Mouse (Mus musculus) forebrain, embryonic 16.5 days (tissue): ENCODE data around the gene Psg16. TPM values are rescaled to one million over a fixed set of nuclear protein-coding genes. Genes with fewer than 3 reads are reported as not detected.

Experiments
- ATAC-seq: fragments of 200-750 bp; cut with Nextera tagmentation; 2 replicates; pipeline ENCODE4 v1.8.0; 2017; ENCODE audit warnings: mild to moderate bottlenecking, moderate library complexity
- H3K27ac ChIP-seq: fragments of 300-500 bp; sonication (generic); 2 replicates; pipeline ENCODE4 v1.5.1; 2014; ENCODE audit warnings: low read length, control low read depth
- H3K27me3 ChIP-seq: fragments of 300-500 bp; sonication (generic); replicated peaks from 2 replicates; pipeline ENCODE4 v1.6.1; 2014; ENCODE audit warnings: low read length; ENCODE audit not compliant: control insufficient read depth, insufficient read depth
- H3K36me3 ChIP-seq: fragments of 300-500 bp; sonication (generic); 2 replicates; pipeline ENCODE4 v1.6.1; 2014; ENCODE audit not compliant: control insufficient read depth, insufficient read depth
- H3K4me1 ChIP-seq: fragments of 300-500 bp; sonication (generic); replicated peaks from 2 replicates; pipeline ENCODE4 v1.6.1; 2014; ENCODE audit warnings: low read length; ENCODE audit not compliant: control insufficient read depth, insufficient read depth
- H3K4me2 ChIP-seq: fragments of 300-500 bp; sonication (generic); 2 replicates; pipeline ENCODE4 v1.6.1; 2014; ENCODE audit warnings: mild to moderate bottlenecking, low read length, control low read depth
- H3K4me3 ChIP-seq: fragments of 300-500 bp; sonication (generic); replicated peaks from 2 replicates; pipeline ENCODE4 v1.5.1; 2014; ENCODE audit warnings: mild to moderate bottlenecking, low read length, control low read depth
- H3K9ac ChIP-seq: fragments of 300-500 bp; sonication (generic); replicated peaks from 2 replicates; pipeline ENCODE4 v1.6.1; 2014; ENCODE audit warnings: low read depth, low read length, control low read depth
- H3K9me3 ChIP-seq: fragments of 300-500 bp; sonication (generic); 2 replicates; pipeline ENCODE4 v1.6.1; 2016; ENCODE audit warnings: low read length; ENCODE audit not compliant: control insufficient read depth
- whole genome bisulfite sequencing: fragments of 180-500 bp; shearing (Covaris S2); extraction: QIAGEN DNeasy Blood & Tissue Kit; methylation state at CpG from one replicate; pipeline ENCODE4 v1.1.7; 2014; 5-methylcytosine and 5-hydroxymethylcytosine counted together
- polyA plus RNA-seq: library from polyadenylated mRNA; unstranded; fragments of >200 nt; fragmentation: Nextera tagmentation; extraction: Ambion mirVana; gene quantifications from 2 replicates; pipeline ENCODE4 v1.2.1, GENCODE M21; 2015

The Psg16 gene
- polyA plus RNA-seq, 1 experiment from 2014 or later, result 3.4 TPM

- Histone ChIP-seq H3K4me1 (peaks cover 20% of the 10 kb centered on the region), H3K27ac (no peak overlapping the region), H3K9me3 (no peaks in the 10 kb centered on the region), H3K36me3 (no peaks in the 10 kb centered on the region), H3K9ac (no peak overlapping the region), H3K4me3 (no peak overlapping the region), H3K4me2 (no peak overlapping the region), H3K27me3 (no peaks in the 10 kb centered on the region)
- ATAC-seq, result no peak
- 84% methylated on average over 7 of the region's 7 CpGs for WGBS
Measured at GRCm38 (mm10) chr7:17030239-17030638, 43.6 kb upstream of the Psg16 start.

GRCm38 (mm10) chr7:17038018-17038695, 35.7 kb upstream of the Psg16 start:
- ATAC-seq, result no peak

GRCm38 (mm10) chr7:17039373-17039772, 34.5 kb upstream of the Psg16 start:
- Histone ChIP-seq H3K9me3 (no peaks in the 10 kb centered on the region), H3K9ac (no peak overlapping the region), H3K4me2 (no peak overlapping the region), H3K27me3 (no peaks in the 10 kb centered on the region), H3K4me1 (no peaks in the 10 kb centered on the region), H3K36me3 (no peaks in the 10 kb centered on the region), H3K4me3 (no peak overlapping the region), H3K27ac (no peak overlapping the region)
- no peak for ATAC-seq
- 92% methylated on average over 7 of the region's 7 CpGs for WGBS

More at GRCm38 (mm10) chr7:17038018-17038695, 35.7 kb upstream of the Psg16 start:
- Histone ChIP-seq H3K4me2 (no peak overlapping the region), H3K36me3 (no peaks in the 10 kb centered on the region), H3K4me3 (no peak overlapping the region), H3K9ac (no peak overlapping the region), H3K27ac (no peak overlapping the region), H3K4me1 (no peaks in the 10 kb centered on the region), H3K9me3 (no peaks in the 10 kb centered on the region), H3K27me3 (no peaks in the 10 kb centered on the region)
- 47% methylated on average over 9 of the region's 9 CpGs for WGBS

- 33% methylated on average over 1 of the region's 1 CpGs for WGBS
- Histone ChIP-seq H3K27me3 (no peaks in the 10 kb centered on the region), H3K9me3 (no peaks in the 10 kb centered on the region), H3K4me2 (no peak overlapping the region), H3K9ac (no peak overlapping the region), H3K36me3 (no peaks in the 10 kb centered on the region), H3K4me3 (no peak overlapping the region), H3K27ac (no peak overlapping the region), H3K4me1 (no peaks in the 10 kb centered on the region)
- no peak for ATAC-seq
Measured at GRCm38 (mm10) chr7:17045743-17046142, 28.1 kb upstream of the Psg16 start.

- no peak for ATAC-seq
- Histone ChIP-seq H3K36me3 (no peaks in the 10 kb centered on the region), H3K9ac (no peak overlapping the region), H3K4me1 (no peaks in the 10 kb centered on the region), H3K4me2 (no peak overlapping the region), H3K4me3 (no peak overlapping the region), H3K27me3 (no peaks in the 10 kb centered on the region), H3K27ac (no peak overlapping the region), H3K9me3 (no peaks in the 10 kb centered on the region)
- 81% methylated on average over 5 of the region's 5 CpGs for WGBS
Measured at GRCm38 (mm10) chr7:17047041-17047682, 26.7 kb upstream of the Psg16 start.

GRCm38 (mm10) chr7:17048431-17049190, 25.2 kb upstream of the Psg16 start:
- no peak overlapping the region for H3K4me2 ChIP-seq
- no peak overlapping the region for H3K9ac ChIP-seq
- H3K27me3 ChIP-seq, result no peaks in the 10 kb centered on the region
- no peak overlapping the region for H3K4me3 ChIP-seq
- no peaks in the 10 kb centered on the region for H3K36me3 ChIP-seq
- no peak for ATAC-seq
- H3K9me3 ChIP-seq, result no peaks in the 10 kb centered on the region
- no peaks in the 10 kb centered on the region for H3K4me1 ChIP-seq
- H3K27ac ChIP-seq, result no peak overlapping the region
- 88% methylated on average over 10 of the region's 10 CpGs for WGBS

GRCm38 (mm10) chr7:17050491-17050890, 23.3 kb upstream of the Psg16 start:
- H3K9me3 ChIP-seq, result no peaks in the 10 kb centered on the region
- no peak overlapping the region for H3K9ac ChIP-seq
- no peaks in the 10 kb centered on the region for H3K36me3 ChIP-seq
- H3K27me3 ChIP-seq, result no peaks in the 10 kb centered on the region
- H3K27ac ChIP-seq, result no peak overlapping the region
- WGBS, result 70% methylated on average over 11 of the region's 11 CpGs
- H3K4me3 ChIP-seq, result no peak overlapping the region
- ATAC-seq, result no peak
- H3K4me2 ChIP-seq, result no peak overlapping the region
- H3K4me1 ChIP-seq, result no peaks in the 10 kb centered on the region

- H3K4me3 ChIP-seq, result no peak overlapping the region
- H3K27ac ChIP-seq, result no peak overlapping the region
- ATAC-seq, result 0 out of 2 replicates have a peak, but pooled peaks have one; percentile 12
- H3K9me3 ChIP-seq, result no peaks in the 10 kb centered on the region
- no peak overlapping the region for H3K9ac ChIP-seq
- no peaks in the 10 kb centered on the region for H3K36me3 ChIP-seq
- H3K27me3 ChIP-seq, result no peaks in the 10 kb centered on the region
- peaks cover 5% of the 10 kb centered on the region for H3K4me1 ChIP-seq
- WGBS, result 12% methylated on average over 15 of the region's 17 CpGs
- H3K4me2 ChIP-seq, result no peak overlapping the region
Measured at GRCm38 (mm10) chr7:17050933-17051594, 22.8 kb upstream of the Psg16 start.
